Mouse (Mus musculus): ENCODE data around the gene Pkd2l1. TPM values are rescaled to one million over a fixed set of nuclear protein-coding genes. Genes with fewer than 3 reads are reported as not detected.
A peak's percentile ranks its signal among the peaks of the same experiment; 100 is the strongest.

The Pkd2l1 gene
- 0.10 and 0.16 TPM in 2 replicates for polyA plus RNA-seq (2015; fragmentation: Nextera tagmentation; extraction: Ambion mirVana)

DNA sequence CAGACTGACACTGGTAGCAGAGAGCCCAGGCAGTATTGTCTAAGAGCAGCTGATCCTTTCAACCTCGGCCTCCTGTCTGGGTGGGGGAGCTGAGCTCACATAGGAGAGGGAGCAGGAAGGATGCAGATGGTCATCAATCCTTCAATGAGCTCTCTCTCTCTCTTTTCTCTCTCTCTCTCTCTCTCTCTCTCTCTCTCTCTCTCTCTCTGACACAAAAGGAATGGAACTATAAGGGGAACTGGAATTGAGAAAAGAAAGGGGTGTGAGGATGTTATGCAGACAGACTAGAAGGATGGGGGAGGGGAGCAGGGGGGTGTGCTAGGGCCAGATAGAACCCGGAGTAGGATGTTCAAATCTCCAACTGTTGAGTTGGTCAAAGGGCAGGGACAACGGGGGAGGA is at the start of gene Pkd2l1:
TSS of gene Pkd2l1 (minus strand) at position 101 of the 400 bp plus-strand sequence.
- no peak for DNase-seq (ENCODE audit: low spot score)

DNA sequence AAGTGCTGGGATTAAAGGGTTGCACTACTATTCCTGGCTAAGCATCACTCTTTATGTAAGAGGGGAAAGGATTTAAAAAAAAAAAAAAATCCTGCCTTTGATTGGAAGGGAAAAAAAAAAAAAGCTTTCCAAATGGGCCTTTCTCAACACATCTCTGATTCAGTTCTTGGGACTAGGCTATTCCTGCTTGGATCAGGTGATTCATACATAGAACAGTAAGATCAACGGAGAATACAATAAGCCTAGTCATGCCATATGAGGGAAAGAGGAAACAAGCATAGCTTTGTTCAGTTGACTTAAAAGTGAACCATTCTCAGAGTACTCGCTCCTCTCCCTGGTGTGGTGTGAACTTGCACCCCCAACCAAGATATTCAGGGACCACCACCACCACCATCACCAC is 46.7 kb upstream of the Pkd2l1 start:
- no peak for DNase-seq (ENCODE audit: low spot score)

GRCm38 (mm10) chr19:44237471-44238006 is 45.3 kb upstream of the Pkd2l1 start:
- DNase-seq (ENCODE audit: low spot score): no peak

DNA sequence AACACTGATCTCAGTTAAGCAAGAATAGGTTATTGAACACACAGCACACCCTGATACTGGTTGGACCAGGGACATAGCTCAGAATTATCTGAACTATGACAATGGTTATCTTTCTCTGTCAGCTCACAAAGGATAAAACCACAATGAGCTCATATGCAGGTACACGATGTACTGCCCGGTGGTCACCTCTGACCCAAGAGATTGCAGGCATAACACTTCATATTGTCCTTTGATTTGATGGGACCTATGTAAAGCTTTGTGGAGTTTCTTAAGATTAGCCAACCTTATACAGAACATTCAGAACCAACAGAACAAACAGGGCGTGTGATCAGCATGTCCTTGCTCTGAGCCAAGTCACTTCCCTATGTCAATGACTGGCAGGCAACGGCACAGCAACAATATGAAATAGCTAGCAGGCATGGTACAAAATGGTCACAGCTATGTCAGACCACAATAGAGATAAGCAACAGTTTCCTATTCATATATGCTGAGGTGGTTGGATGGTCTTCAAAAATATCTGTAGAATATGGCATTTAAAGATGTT is 39.4 kb upstream of the Pkd2l1 start:
- no peak for DNase-seq (ENCODE audit: low spot score)

DNA sequence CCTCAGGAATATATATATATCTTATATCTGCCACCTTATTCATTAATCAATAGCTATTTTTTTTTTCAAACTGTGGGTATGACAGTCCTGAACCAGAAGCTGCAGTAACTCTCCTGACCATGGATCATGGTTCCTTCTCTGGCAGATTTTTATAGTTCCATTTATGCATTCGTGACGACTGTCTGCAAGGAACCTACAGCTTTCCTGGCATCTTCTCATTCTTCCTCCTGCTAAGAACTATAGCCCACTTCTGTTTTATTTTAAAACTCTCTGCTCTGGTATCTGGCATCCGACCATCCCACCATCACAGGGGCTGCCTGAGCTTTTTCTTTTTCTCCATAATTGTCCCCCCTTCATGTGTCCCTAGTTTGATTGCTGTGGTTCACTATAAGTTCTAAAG is 38.0 kb upstream of the Pkd2l1 start:
- no peak for DNase-seq (ENCODE audit: low spot score)

- DNase-seq (ENCODE audit: low spot score): no peak
These were observed 37.5 kb upstream of the Pkd2l1 start for GRCm38 (mm10) chr19:44229776-44230175.

DNA sequence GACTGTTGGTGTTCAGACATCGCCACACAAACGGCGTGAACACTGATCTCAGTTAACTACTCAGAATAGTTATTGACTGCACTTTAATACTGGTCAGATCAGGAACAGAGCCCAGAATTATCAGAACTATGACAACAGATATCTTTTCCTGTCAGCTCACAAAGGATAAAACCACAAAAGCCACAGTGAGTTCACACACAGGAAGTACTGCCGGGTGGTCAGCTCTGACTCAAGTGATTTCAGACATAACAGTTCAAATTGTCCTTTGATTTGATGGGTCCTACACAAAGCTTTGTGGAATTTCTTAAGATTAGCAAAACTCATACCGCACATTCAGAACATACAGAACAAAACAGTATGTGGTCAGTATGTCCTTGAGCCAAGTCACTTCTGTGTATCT is 33.5 kb upstream of the Pkd2l1 start:
- no peak for DNase-seq (ENCODE audit: low spot score)

DNA sequence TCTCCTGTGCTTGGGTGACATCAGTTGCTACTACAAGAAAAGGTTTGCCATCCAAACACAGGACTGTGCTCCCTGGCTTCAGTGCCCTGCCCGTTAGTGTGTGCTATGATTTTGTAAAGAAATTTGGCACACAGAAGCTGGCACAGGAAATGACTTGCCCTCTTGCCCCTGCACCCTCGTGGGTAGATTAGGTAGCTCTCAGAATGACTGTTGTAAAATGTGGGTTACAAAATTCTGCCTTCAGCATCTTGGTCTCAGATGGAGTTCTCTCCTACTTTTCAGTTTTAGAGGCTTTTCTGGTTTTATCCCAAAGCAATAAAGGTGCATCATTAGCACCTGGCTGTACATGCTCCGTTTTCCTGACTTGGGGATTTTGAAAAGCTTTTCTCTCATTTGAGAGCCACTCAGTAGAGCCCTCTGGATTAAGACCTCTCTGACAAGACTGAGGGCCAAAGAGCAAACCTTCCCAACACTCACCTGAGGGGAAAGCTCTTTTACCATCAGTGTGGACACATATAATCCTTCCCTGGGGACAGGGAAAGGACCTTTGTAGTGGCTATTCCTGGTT is 25.8 kb upstream of the Pkd2l1 start:
- DNase-seq (ENCODE audit: low spot score): no peak

GRCm38 (mm10) chr19:44215255-44215654 is 23.0 kb upstream of the Pkd2l1 start:
- no peak for DNase-seq (ENCODE audit: low spot score)

GRCm38 (mm10) chr19:44207079-44207478 is 14.8 kb upstream of the Pkd2l1 start:
- DNase-seq (ENCODE audit: low spot score): peak; percentile 15

DNA sequence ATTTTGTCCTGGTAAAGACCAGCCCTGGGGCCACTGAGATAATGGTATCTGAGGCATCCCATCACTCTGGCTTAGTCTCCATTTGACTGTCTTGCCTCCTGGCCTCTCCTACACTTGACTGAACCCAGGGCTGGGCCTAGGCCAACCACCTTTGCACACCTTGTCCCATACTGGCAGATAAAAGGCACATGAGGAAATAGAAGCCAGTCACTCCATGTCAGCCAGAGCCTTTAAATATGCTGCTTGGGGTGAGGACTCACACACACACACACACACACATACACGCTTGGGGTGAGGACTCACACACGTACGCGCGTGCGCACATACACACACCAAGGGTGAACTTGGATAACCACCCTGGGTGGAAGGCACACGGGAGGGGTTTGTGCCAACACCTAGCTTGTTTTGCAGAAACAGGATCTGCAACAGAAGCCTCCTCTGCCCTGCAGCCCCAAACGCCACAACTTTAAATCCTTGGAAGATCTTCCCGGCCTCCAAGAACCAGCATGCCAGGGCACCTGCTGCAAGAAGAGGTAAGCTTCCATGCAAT is 10.8 kb upstream of the Pkd2l1 start, which contains the start of gene Scd3:
TSS of gene Scd3 (plus strand) at position 255 of the 550 bp plus-strand sequence.
- no peak for DNase-seq (ENCODE audit: low spot score)

GRCm38 (mm10) chr19:44198964-44199363 is 6.7 kb upstream of the Pkd2l1 start:
- peak; percentile 49 for DNase-seq (ENCODE audit: low spot score)

DNA sequence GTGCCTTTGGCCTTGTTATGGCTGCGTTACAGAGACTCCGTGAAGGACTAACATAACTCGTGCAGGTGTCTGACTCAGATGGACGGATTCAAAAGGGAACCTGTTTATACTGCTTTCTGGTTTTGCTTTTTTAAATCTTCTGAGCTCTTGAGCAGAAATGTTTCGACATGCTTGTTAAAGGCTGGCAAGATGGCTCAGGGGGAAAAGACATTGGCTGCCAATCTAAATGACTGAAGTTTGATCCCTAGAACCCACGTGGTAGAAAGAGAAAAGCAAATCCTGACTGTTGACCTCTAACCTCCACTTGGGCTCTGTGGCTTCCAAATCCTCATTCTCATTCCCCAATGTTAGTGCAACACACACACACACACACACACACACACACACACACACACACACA is 6.3 kb upstream of the Pkd2l1 start:
- DNase-seq (ENCODE audit: low spot score): no peak

GRCm38 (mm10) chr19:44197053-44197852 is 5.0 kb upstream of the Pkd2l1 start:
- no peak for DNase-seq (ENCODE audit: low spot score)

- peak; percentile 64 for DNase-seq (ENCODE audit: low spot score)
These were observed 2.9 kb upstream of the Pkd2l1 start for GRCm38 (mm10) chr19:44195138-44195537.

DNA sequence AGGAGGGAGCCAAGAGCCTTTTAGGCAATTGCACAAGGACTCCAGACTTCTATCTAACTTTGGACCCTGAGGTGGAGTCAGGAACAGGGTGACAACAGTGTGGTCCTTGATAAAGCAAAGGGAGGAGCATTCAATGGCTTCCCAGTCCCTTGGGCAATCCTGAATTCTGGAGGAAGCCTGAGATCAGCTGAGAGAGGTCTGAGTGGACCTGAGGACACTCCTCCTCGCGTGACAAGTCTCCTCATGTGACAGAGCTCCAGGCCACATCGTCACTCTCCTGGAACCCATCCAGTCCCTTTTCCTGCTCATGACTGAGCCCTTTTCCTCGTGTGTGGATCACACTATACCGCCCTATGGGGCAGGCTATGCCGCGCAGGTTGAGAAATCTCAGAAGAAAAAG is 1.7 kb upstream of the Pkd2l1 start:
- DNase-seq (ENCODE audit: low spot score): no peak

GRCm38 (mm10) chr19:44189056-44189455 is 3.2 kb downstream of the Pkd2l1 start:
- DNase-seq (ENCODE audit: low spot score): no peak

DNA sequence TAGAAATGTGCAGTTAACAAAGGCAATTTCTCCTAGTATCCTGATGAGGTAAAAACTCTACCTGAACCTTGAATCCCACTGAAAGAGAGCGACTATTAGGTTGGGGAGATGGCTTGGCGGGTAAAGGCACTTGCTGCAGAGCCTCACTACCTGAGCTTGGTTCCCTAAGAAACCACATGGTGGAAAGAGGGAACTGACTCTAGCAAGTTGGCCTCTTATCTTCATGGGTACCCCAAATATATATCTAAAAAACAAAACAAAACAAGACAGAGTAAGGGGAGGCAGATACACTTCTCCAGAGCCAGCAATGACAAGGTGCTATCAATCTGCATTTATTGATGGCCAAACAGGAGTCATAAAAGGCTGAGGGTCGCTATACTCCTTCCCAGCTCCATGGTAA is 8.3 kb downstream of the Pkd2l1 start:
- no peak for DNase-seq (ENCODE audit: low spot score)

DNA sequence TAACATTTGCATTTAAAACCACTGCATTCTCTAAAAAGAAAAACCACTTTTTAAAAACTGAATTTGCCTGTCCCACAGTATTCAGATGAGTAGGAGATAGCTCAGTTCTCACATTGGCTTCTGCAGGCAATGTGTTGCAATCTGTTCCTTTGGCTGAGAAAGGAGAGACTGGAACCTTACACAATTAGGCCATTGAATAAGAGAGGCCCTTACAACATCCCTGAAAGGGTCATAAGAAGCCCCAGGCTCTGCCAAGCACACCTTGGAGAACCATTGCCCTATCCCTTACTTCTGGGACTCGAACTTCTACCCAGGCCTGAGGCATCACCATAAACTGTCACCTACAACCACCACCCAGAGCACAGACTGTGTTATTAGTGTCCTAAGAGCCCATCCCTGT is 11.7 kb downstream of the Pkd2l1 start:
- DNase-seq (ENCODE audit: low spot score): no peak

- DNase-seq (ENCODE audit: low spot score): no peak
These were observed 15.5 kb downstream of the Pkd2l1 start for GRCm38 (mm10) chr19:44176741-44177140.

DNA sequence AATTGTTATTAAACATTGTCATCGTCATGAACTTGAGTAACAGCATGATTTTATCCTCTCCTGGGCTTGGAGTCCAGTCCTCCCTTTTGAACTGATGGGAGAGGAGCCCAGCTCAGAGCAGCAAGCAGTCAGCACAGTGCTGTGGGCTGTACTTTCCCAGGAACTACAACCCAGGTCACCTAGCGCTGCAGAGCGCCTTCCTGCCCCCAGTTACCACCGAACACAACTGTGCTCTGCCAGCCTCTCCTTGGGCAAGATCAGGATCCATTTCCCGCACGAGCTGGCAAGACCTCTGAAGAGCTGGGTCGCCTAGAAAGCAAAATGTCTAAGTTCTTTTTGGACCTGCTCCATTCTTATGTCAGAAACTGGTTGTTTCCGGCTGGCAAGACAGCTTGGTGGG is 17.4 kb downstream of the Pkd2l1 start:
- no peak for DNase-seq (ENCODE audit: low spot score)

GRCm38 (mm10) chr19:44161515-44161914 is 30.7 kb downstream of the Pkd2l1 start:
- DNase-seq (ENCODE audit: low spot score): peak; percentile 27
